Mouse (Mus musculus): ENCODE results near the gene Rbp2.

DNA sequence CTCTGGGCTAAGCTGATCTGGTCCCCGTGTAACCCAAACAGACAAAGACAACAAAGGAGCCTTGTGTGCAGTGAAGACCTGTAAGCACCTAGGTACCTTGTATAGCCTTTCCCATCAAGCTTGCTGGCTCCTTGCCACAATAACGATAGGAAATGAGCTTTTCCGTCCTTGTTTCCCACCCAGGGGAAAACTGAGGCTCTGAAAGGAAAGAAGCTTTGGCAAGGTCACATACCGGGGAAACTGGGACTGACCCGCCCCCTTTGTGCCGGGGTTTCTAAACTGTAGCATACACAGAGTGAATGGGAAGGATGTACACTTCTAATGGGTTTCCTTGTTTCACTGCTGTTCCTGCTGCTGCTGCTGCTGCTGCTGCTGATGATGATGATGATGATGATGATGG, 12.1 kb downstream of the Rbp2 start:
- TF ChIP-seq CTCF (IDR thresholded peaks at IDR 0.05; ENCODE audit: low read depth, low read length), result no peak
- no peak for TF ChIP-seq EP300 (IDR thresholded peaks at IDR 0.05; ENCODE audit: insufficient read depth, low read depth, low read length)
- no peak for TF ChIP-seq POLR2A (IDR thresholded peaks at IDR 0.05; ENCODE audit: insufficient read depth, low read length)
